Mouse (Mus musculus) midbrain, embryonic 14.5 days (tissue): ENCODE measurements around the gene Mylpf. TPM values are rescaled to one million over a fixed set of nuclear protein-coding genes. Genes with fewer than 3 reads are reported as not detected.

Experiments used
- ATAC-seq: fragments of 200-750 bp; cut with Nextera tagmentation; 2 replicates; pipeline ENCODE4 v1.8.0; 2017; ENCODE audit warnings: moderate number of reproducible peaks, moderate library complexity; ENCODE audit not compliant: low FRiP score, low TSS enrichment
- DNase-seq: peaks from one replicate; pipeline ENCODE4 v3.0.0-alpha.2; 2015
- H3K27ac ChIP-seq: fragments of 300-500 bp; sonication (generic); replicated peaks from 2 replicates; pipeline ENCODE4 v1.5.1; 2014; ENCODE audit warnings: mild to moderate bottlenecking, low read depth, low read length, moderate library complexity
- H3K27me3 ChIP-seq: fragments of 300-500 bp; sonication (generic); 2 replicates; pipeline ENCODE4 v1.6.1; 2014; ENCODE audit warnings: low read length, control low read depth, mixed read lengths; ENCODE audit not compliant: control insufficient read depth, insufficient read depth
- H3K36me3 ChIP-seq: fragments of 300-500 bp; sonication (generic); 2 replicates; pipeline ENCODE4 v1.6.1; 2014; ENCODE audit warnings: low read length, control low read depth; ENCODE audit not compliant: control insufficient read depth, insufficient read depth
- H3K4me1 ChIP-seq: fragments of 300-500 bp; sonication (generic); 2 replicates; pipeline ENCODE4 v1.6.1; 2014; ENCODE audit warnings: mild to moderate bottlenecking, antibody characterized with exemption, low read length, control low read depth; ENCODE audit not compliant: control insufficient read depth, insufficient read depth
- H3K4me2 ChIP-seq: fragments of 300-500 bp; sonication (generic); 2 replicates; pipeline ENCODE4 v1.6.1; 2014; ENCODE audit warnings: mild to moderate bottlenecking, low read length, moderate library complexity
- H3K4me3 ChIP-seq: fragments of 300-500 bp; sonication (generic); replicated peaks from 2 replicates; pipeline ENCODE4 v1.5.1; 2014; ENCODE audit warnings: low read depth, low read length
- H3K9ac ChIP-seq: fragments of 300-500 bp; sonication (generic); replicated peaks from 2 replicates; pipeline ENCODE4 v1.6.1; 2014; ENCODE audit warnings: mild to moderate bottlenecking, low read length, moderate library complexity
- H3K9me3 ChIP-seq: fragments of 300-500 bp; sonication (generic); 2 replicates; pipeline ENCODE4 v1.6.1; 2016; ENCODE audit warnings: low read length, control low read depth, mixed read lengths; ENCODE audit not compliant: control insufficient read depth
- WGBS: fragments of 180-500 bp; shearing (Covaris S2); extraction: QIAGEN DNeasy Blood & Tissue Kit; methylation state at CpG from one replicate; pipeline ENCODE4 v1.1.7; 2014; 5-methylcytosine and 5-hydroxymethylcytosine counted together
- polyA plus RNA-seq: library from polyadenylated mRNA; unstranded; fragments of >200 nt; fragmentation: Nextera tagmentation; extraction: Ambion mirVana; gene quantifications from 2 replicates; pipeline ENCODE4 v1.2.1, GENCODE M21; 2014

The Mylpf gene
- polyA plus RNA-seq, 1 experiment from 2014 or later = 4.5 TPM

GRCm38 (mm10) chr7:127183345-127183744 is 25.3 kb upstream of the Mylpf start:
- DNase-seq = no peak
- Histone ChIP-seq H3K4me3 (no peak overlapping the region), H3K36me3 (no peaks in the 10 kb centered on the region), H3K27ac (no peak overlapping the region), H3K27me3 (no peaks in the 10 kb centered on the region), H3K4me2 (no peak overlapping the region), H3K4me1 (no peaks in the 10 kb centered on the region), H3K9me3 (no peaks in the 10 kb centered on the region), H3K9ac (no peak overlapping the region)
- no peak for ATAC-seq
- 83% methylated on average over 8 of the region's 8 CpGs for WGBS

- WGBS = 83% methylated on average over 6 of the region's 6 CpGs
- H3K4me1 ChIP-seq = no peaks in the 10 kb centered on the region
- no peak overlapping the region for H3K4me3 ChIP-seq
- H3K9me3 ChIP-seq = no peaks in the 10 kb centered on the region
- H3K27me3 ChIP-seq = no peaks in the 10 kb centered on the region
- no peak overlapping the region for H3K9ac ChIP-seq
- no peak for DNase-seq
- ATAC-seq = no peak
- H3K36me3 ChIP-seq = no peaks in the 10 kb centered on the region
- H3K27ac ChIP-seq = no peak overlapping the region
- H3K4me2 ChIP-seq = no peak overlapping the region
These were observed 24.9 kb upstream of the Mylpf start for GRCm38 (mm10) chr7:127183828-127184227.

- DNase-seq (no peak), ATAC-seq (no peak)
- H3K27ac ChIP-seq = no peak overlapping the region
- no peaks in the 10 kb centered on the region for H3K36me3 ChIP-seq
- H3K9me3 ChIP-seq = no peaks in the 10 kb centered on the region
- no peak overlapping the region for H3K4me3 ChIP-seq
- no peak overlapping the region for H3K4me2 ChIP-seq
- H3K27me3 ChIP-seq = no peaks in the 10 kb centered on the region
- H3K9ac ChIP-seq = no peak overlapping the region
- H3K4me1 ChIP-seq = no peaks in the 10 kb centered on the region
- WGBS = 78% methylated on average over 1 of the region's 1 CpGs
These were observed 24.0 kb upstream of the Mylpf start for GRCm38 (mm10) chr7:127184720-127185119.

GRCm38 (mm10) chr7:127185601-127186000 is 23.1 kb upstream of the Mylpf start:
- DNase-seq = peak; percentile 53
- Histone ChIP-seq H3K4me1 (no peaks in the 10 kb centered on the region), H3K27me3 (no peaks in the 10 kb centered on the region), H3K36me3 (peaks cover 2% of the 10 kb centered on the region; the same call in 1 of the 2 replicates), H3K9ac (no peak overlapping the region), H3K9me3 (no peaks in the 10 kb centered on the region), H3K4me3 (no peak overlapping the region), H3K27ac (no peak overlapping the region), H3K4me2 (no peak overlapping the region)
- 74% methylated on average over 3 of the region's 3 CpGs for WGBS
- no peak for ATAC-seq

GRCm38 (mm10) chr7:127187351-127187750 is 21.3 kb upstream of the Mylpf start:
- WGBS = 68% methylated on average over 9 of the region's 10 CpGs
- Histone ChIP-seq H3K36me3 (peaks cover 18% of the 10 kb centered on the region), H3K4me2 (no peak overlapping the region), H3K4me3 (no peak overlapping the region), H3K9ac (no peak overlapping the region), H3K4me1 (no peaks in the 10 kb centered on the region), H3K27ac (no peak overlapping the region), H3K27me3 (no peaks in the 10 kb centered on the region), H3K9me3 (no peaks in the 10 kb centered on the region)
- no peak for DNase-seq
- ATAC-seq = no peak

- WGBS = 86% methylated on average over 17 of the region's 17 CpGs
These were observed 20.1 kb upstream of the Mylpf start for GRCm38 (mm10) chr7:127188305-127189276.

GRCm38 (mm10) chr7:127190672-127191071 is 18.0 kb upstream of the Mylpf start:
- WGBS = 84% methylated on average over 6 of the region's 6 CpGs
- H3K27ac ChIP-seq = no peak overlapping the region
- peaks cover 43% of the 10 kb centered on the region for H3K36me3 ChIP-seq
- DNase-seq (no peak), ATAC-seq (no peak)
- H3K27me3 ChIP-seq = no peaks in the 10 kb centered on the region
- no peak overlapping the region for H3K9ac ChIP-seq
- H3K4me1 ChIP-seq = peaks cover 9% of the 10 kb centered on the region
- no peaks in the 10 kb centered on the region for H3K9me3 ChIP-seq
- H3K4me3 ChIP-seq = no peak overlapping the region
- H3K4me2 ChIP-seq = no peak overlapping the region

More at GRCm38 (mm10) chr7:127188305-127189276, 20.1 kb upstream of the Mylpf start:
- no peak overlapping the region for H3K9ac ChIP-seq
- no peaks in the 10 kb centered on the region for H3K9me3 ChIP-seq
- H3K27me3 ChIP-seq = no peaks in the 10 kb centered on the region
- no peaks in the 10 kb centered on the region for H3K4me1 ChIP-seq
- peaks cover 31% of the 10 kb centered on the region for H3K36me3 ChIP-seq
- H3K27ac ChIP-seq = no peak overlapping the region
- no peak overlapping the region for H3K4me3 ChIP-seq
- ATAC-seq (no peak), DNase-seq (no peak)
- no peak overlapping the region for H3K4me2 ChIP-seq

- WGBS = 95% methylated on average over 5 of the region's 5 CpGs
- H3K36me3 ChIP-seq = peaks cover 54% of the 10 kb centered on the region
- peaks cover 15% of the 10 kb centered on the region for H3K4me1 ChIP-seq
- H3K9me3 ChIP-seq = no peaks in the 10 kb centered on the region
- H3K9ac ChIP-seq = no peak overlapping the region
- no peak for DNase-seq
- H3K4me2 ChIP-seq = no peak overlapping the region
- ATAC-seq = no peak
- H3K4me3 ChIP-seq = no peak overlapping the region
- H3K27me3 ChIP-seq = no peaks in the 10 kb centered on the region
- H3K27ac ChIP-seq = no peak overlapping the region
These were observed 15.7 kb upstream of the Mylpf start for GRCm38 (mm10) chr7:127192989-127193388.
